Mouse (Mus musculus) heart, adult 8-10 months (tissue): ENCODE results near the gene Gm49711. TPM values are rescaled to one million over a fixed set of nuclear protein-coding genes. Genes with fewer than 3 reads are reported as not detected.

Experiments used
- DNase-seq: peaks from one replicate; pipeline ENCODE4 v3.0.0; 2022; ENCODE audit warnings: low spot score
- total RNA-seq, 4 experiments: library from RNA; stranded (reverse); gene quantifications; 2 replicates each; pipeline ENCODE4 v1.2.4; 2022

Gene Gm49711
- total RNA-seq, 4 experiments from 2014 or later = not detected

DNA sequence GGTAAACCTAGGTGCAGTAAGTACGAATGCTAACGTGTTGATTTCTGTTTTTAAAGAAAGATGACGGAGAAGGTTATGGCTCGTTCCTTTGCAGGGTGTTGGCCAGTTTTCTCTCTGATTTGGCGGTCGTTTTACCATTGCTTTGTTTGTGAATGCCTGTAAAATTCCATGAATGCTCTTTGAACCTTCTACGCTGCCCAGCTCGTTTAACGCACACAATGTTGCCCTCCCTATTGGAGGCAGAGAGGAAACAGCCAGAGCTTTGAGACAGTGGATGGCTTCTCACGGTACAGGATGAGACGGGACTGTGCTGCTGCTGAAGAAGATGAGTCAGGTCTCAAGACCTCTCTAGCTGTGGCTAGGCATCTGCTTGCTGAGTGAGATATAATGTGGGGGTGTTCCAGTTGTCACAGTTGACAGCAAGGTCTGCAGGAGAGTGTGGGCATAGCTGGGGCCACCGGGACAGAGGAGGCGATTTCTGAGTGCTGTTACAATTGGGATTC, 60.9 kb downstream of the Gm49711 start:
- DNase-seq = no peak

DNA sequence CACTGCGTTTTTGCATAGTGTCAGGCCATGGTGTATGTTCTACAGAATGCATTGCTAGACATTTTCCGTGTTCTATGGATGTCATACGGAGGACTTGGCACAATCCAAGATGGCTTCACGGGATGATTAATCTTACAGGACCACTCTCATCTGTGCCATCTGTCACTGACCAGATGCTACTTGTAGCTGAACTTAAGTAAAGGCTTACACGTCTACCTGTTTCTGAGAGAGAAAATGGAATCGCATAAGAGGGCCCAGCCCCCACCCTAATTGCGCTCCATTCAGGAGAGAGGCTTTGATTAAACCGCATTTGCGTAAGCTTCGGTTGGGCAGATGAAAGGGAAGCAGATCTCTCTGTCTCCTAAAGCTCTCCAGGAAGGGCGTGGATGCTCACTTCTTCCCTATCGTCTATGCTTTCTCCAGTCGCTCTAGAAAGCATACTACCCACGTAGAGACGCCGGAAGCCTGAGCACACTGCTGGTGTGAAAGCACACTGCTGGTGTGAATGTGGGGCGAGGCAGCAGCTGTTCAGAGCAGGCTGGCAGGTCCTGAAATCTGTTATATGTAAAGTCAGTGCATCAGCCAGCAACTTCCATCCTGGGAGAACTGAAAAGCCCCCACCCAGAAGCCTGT, 62.9 kb downstream of the Gm49711 start:
- DNase-seq = no peak

DNA sequence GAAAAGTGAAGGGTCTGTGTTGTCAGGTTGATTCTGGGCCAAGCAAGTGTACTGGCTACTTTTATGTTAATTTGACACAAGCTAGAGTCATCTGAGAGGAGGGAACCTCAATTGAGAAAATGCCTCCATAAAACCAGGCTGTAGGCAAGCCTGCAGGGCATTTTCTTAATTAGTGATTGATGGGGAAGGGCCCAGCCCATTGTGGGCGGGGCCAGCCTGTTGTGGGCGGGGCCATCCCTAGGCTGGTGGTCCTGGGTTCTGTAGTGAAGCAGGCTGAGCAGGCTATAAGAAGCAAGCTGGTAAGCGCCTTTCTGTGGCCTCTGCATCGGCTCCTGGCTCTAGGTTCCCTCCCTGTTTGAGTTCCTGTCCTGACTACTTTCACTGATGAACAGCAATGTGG, 69.1 kb downstream of the Gm49711 start:
- DNase-seq = no peak

DNA sequence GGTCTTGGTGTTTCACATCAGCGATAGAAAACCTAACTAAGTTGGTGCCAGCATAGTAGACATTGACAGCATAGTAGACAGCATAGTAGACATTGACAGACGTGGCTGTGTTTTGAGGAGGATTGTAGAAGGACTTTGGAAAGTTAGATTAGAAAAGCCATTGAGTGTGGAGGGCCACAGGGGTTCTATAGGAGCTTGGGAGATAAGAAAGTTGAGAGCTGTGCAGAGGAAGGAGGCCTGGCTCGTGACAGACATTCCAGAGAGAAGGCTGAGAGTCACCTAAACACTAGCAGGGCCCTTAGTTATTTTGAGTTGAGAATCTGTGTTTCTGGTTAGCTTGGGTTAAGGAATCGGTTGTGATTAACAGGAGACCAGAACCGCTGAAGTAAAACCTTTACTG, 69.5 kb downstream of the Gm49711 start:
- no peak for DNase-seq

DNA sequence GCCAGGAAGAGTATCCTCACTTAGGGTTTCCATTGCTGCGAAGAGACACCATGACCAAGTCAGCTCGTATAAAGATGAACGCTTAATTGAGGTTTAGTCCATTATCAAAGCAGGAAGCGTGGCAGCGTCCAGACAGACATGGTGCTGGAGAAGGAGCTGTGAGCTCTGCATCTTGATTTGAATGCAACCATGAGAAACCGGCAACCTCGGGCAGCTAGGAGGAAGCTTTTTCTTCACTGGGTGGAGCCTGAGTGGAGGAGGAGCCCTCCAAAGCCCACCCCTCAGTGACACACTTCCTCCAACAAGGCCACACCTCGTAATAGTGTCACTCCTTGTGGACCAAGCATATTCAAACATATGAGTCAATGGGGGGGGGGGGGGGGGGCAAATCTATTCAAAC, 71.7 kb downstream of the Gm49711 start:
- no peak for DNase-seq

DNA sequence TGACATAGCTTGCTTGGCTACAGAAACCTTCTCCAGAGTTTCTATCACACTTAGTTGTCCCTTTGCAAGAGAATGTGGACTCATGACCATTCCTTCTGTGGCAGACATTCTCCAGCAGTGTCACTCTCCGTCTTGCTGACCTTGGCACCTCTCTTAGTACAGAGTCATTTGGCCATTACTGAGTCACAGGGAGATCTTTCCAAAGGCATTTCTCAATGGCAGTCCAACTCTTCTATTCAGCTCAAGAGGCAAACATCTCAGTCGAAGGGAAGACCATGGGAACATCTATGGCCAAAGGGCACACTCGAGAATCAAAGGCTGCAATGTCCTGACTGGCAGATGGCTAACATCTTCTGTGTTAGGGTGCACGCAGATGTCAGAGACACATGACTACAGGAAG, 74.4 kb downstream of the Gm49711 start:
- DNase-seq = no peak

DNA sequence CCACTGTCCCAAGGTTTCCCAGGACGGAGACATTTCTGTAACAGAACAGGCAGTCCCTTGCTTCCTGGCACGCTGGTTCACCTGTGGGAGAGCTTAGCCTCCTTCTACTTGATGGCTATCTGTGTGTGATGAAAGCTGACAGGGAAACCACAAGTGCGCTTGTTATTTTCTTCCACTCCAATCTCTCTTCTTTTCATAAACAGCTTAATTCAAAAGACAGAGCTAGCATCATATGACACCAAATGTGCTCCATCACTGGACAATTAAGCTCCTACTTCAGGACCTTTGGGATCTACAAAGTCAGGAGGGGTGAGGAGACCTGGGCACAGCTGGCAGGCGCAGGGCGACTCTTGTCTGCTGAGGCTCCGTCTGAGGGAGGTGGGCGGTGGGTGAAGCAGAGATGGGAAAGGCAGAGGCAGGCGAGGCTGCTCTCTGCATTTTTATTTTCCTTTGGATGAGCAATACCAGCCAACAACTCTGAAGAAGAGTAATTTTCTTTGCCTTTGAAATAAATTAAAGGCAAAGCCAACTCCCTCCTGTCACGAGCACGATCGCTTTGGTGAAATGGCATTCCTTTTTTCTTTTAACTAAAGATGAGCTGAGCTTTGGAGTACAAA, 76.1 kb downstream of the Gm49711 start:
- no peak for DNase-seq

DNA sequence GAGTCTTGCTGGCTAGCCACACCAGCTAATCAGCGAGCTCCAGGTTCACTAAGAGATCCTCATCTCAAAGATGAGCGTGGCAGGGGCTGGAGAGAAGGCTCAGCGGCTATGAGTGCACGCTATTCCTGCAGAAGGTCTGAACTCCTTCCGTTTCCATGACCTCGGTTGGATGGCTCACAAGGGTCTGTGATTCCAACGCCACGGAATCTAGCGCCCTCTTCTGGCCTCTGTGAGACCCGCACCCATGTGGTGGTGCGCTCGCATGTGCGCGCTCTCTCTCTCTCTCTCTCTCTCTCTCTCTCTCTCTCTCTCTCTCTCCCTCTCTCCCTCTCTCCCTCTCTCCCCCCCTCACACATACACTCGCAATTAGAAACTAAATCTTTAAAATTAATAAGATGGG, 78.2 kb downstream of the Gm49711 start:
- no peak for DNase-seq

DNA sequence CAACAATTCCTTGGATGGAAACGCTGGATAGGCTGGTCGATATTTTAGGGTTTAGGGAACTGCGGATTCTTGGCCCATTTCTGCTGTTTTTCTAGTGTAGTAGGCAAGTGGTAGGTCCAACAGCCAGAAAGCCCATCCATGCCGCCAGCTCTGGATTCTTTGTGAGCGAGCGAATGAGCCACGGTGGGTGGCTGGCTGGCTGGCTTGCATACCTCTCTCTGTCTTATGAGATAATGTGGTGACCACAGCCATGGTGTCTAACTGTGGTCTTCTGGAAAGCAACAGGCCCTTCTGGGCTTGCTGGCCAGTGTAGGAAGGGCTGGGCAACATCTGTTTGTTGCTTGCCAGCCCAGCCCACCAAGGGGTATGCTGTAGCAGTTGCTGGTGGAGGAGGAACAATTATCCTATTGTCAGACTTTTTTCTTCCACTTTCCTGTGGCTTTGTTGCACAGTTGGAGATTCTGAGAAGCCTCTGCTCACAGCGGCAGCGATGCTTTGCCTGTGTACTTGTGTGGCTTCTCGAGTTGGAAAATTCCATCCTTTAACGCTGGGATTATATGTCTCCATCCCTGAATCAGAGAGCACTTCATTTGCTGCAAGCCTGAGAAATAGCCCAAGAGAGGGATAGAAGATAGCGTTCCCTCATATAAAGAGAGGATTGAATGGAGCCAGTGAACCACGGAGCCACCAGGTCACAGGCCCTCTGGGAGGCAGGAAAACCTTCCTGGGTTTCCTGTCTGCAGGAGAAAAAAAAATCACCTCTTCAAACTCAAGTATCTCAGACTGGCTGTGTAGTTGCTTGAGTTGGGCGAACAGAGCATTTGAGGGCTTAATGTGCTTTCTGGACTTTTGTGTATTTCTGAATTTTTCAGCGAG, 81.5 kb downstream of the Gm49711 start:
- DNase-seq = no peak

DNA sequence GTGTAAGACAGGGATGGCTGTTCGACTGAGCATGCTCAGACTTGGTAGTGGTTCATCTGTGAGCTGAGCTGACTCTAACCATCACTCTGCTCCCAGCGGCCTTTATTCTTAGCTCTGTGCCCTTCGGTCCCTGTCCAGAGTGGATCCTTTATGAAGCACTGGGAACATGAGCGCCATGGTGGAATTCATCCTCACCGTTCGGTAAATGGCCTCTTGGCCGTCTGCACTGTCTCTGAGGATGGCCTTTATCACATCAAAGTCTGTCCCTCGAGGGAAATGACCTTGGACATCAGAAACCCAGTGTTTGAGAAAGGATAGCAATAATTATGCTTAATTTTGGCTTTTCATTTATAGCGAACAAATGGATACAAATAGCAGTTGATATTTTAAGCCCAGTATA, 82.2 kb downstream of the Gm49711 start:
- no peak for DNase-seq

DNA sequence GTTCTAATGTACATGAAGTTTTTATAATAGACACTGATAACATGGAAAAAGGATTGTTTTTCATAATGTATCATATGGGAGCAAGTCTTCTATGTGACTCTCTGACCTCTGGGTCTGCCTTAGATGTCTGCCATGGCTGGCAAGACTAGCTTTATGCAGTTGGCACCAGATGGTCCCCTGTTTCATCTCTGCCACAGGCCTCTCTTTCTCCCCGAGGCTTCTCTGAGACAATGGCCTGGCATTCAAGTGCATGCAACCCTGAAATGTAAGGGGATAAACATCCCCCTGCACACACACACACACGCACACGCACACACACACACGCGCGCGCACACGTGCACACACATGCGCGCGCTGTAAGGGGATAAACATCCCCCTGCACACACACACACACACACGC, 82.9 kb downstream of the Gm49711 start:
- DNase-seq = no peak

DNA sequence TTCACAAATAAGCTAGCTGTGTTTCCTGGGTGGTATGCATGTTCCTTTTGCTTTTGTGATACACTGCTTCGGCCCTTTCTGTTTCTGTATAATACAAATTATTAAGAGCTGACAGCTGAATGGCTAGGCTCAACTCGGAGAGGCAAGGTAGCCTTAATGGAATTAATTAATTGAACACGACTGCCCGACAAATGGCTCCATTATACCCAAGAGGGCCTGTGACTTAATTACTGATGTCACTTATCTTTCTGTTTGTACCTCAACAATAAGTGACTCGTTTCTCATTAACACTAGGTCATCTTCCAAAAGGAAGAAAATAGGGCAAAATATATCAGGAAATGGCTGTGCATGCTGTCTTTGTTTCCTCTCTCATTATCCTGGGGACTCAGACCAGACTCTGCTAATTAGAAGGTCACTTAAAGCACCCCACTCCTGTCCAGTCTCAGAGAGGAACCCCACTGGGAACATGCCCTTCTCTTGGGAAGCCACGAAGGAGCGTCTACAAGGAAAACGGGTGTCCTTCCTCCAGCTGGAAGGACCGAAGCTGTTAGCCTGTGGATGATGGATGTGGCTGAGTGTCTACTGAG, 84.4 kb downstream of the Gm49711 start:
- no peak for DNase-seq

DNA sequence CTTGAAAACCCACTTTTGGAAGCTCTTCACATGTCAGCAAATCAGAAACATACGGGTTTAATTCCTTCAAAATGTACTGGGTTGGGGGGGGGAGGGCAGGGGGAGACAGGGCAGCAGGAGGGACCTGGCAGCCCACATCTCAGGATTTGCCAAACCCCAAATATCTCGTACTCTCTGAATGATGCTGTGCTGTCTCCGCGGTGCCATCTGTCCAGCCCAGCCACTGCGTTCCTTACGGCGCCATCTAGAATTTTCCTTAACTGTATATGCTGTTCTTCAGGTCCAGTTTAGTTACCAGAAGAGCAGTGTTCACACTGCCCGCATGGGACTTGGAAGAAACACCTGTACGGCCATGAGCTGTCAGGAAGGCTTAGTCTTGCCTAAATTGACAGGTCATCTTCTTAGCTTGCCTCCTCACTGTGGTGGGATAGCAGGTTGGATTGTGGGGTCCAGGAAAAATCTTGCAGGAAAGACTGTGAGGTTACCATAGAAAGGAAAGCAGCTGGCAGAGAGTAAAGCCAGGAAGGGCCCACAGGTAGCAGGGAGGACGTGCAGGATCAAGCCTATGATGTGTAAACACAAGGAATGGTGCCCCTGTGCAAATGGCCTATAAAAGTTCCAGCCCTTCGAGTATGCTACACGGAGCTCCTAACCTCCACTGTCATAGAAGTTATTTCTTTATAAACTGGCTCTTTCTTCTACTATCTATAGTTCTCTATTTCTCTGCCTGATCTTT, 89.7 kb downstream of the Gm49711 start:
- no peak for DNase-seq

DNA sequence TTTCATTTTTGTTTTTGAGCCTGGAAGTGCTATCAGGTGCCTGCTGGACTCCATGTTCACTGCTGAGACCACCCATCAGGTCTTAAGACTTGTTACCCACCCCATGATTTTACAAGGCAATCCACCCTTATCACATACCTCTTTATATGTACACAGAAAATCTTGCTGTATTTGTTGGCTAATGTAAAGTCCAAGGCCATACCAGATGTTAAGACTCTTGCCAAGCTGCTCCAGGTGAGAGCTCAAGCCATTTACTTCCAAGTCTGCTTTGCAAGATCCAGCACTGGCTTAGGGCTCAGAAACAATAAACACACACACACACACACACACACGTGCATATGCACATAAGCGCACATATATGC, 90.2 kb downstream of the Gm49711 start:
- DNase-seq = no peak

DNA sequence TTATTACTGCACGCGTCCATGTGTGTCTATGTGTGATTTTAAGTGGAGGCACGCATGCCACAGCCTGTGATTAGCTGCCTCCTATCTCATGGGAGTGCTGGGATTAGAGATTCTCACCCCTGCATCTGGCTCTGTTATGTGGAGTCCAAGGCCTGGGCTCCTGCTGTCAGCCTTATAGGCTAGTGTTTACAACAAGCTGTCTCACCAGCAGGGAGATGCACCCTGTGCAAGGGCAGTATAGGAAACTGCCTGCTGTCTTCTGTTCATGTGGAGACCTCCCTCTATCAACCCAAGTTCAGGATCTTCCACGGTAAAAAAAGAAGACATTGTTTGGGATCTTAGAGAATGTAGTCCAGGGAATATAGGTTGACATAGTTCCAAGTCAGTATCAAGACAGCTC, 92.9 kb downstream of the Gm49711 start:
- DNase-seq = no peak

DNA sequence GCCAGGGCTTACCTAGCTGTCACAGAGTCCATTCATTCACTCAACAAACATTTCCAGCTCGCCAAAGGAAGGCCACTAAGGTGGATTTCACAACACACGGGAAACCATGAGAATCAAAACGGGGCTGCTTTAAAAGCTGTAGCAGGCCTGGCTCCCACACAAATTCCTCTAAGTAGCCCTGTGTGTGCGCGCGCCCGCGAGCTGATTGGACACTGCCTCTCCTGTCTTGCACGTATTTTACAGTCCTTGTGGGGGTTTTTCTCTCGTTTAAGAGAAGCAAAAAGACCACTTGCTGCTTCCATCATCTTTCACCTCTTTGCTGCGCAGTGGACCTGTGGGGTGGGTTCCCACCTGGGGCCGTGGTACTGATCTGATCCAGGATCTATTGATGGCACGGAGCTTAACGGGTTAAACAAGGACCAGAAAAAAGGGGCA, 99.9 kb downstream of the Gm49711 start:
- no peak for DNase-seq

DNA sequence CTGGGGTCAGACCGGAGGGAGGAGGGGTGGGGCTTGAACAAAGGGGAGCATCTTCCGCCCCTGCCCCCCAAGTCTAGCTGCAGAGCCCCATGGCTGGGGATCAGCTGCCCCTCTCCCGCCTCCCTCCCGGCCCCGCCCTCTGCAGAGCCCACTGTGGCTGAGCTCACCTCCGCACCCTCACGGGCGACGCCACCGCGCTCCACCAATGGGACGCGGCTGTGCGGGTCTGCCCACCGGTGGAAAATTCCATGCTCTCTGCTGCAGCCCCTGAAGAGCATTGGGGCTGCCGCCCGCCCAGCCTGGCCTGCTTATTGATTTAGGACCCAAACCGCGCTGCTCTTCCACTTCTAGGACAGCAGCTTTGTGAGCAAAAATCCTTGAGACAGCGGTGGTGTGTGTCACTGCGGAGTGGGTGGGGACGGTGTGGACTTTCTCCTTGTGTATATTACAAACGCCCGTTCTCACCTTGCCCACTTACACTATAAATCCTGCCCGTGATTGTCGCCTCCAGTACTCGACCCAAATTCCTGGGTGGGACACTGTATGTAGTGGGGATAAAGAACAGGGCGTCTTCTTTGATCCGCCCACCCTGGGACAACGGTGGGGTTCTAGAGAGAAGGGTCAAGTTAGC, 100.5 kb downstream of the Gm49711 start:
- no peak for DNase-seq

DNA sequence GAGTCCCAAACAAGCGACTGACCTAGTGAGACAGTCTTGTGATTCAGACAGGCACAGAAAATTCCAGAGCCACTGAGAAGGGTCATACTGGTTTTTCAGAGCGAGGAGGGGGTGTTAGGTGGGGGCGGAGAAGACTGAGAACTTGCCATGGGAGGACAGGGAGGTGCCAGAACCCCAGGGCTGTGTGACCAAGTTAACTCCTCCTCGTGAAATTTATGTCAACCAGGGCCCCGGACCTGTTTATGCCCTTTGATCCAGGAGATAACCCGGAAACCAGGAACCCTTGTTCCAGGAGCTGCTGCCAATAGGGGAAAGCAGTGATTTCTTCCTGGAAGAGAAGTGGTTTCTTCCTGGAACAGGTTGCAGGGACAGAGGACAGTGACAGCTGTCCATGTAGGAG, 101.0 kb downstream of the Gm49711 start:
- DNase-seq = no peak

DNA sequence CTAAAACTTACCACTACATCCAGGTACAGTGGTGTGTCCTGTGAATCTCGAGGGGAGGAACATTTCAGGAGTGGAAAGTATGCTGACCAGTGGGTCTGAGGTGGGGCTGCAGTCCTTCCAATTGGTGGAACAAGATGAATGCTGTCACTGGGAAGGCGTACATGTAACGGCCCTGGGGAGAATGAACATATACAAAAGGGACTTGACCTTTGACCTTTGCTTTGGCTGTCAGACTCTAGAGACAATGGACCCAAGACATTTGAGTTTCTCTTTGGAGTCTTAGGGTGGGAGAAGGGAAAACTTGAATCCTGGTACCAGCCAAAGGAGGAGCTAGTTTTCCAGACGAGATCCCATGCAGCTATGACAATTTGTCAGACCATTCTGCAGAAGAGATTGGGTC, 104.2 kb downstream of the Gm49711 start:
- DNase-seq = no peak

DNA sequence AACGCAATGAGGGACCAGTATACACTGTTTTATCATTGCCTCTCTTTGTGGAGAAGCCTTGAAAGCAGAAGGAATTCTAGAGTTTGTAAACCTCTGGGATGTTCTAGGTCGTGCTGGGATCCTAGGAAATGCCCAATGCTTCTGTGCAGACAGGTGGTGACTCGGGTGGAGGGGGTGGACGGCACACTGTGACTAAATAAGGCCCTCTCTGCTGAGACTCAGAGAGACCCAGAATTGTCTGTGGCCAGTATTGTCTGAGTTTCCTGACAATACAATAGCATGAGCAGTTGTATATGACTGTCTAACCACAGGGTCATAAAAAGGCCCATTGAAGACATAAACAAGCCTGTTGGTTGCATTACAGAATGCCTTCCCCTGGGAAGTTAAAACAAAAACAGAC, 105.4 kb downstream of the Gm49711 start:
- DNase-seq = no peak

DNA sequence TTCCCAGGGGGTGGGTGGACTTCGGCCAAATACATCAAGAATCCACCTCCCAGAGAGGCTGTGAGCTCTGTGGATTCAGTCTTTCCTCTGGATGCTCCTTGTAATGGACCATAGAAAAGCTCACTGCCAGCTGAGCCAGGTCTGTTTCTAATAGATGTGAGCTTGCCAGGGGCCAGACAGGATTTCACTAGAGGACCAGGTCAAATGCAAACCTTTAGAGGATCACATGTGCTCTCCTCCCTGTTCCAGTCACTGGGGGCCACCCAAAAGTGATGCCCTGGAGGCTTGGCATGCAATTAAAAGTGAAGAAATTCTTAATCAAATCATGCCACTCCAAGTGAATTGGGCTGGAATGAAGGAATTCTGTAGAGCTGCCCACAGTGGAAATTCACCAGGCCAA, 117.9 kb downstream of the Gm49711 start:
- no peak for DNase-seq
